In the genomic region with DNA sequence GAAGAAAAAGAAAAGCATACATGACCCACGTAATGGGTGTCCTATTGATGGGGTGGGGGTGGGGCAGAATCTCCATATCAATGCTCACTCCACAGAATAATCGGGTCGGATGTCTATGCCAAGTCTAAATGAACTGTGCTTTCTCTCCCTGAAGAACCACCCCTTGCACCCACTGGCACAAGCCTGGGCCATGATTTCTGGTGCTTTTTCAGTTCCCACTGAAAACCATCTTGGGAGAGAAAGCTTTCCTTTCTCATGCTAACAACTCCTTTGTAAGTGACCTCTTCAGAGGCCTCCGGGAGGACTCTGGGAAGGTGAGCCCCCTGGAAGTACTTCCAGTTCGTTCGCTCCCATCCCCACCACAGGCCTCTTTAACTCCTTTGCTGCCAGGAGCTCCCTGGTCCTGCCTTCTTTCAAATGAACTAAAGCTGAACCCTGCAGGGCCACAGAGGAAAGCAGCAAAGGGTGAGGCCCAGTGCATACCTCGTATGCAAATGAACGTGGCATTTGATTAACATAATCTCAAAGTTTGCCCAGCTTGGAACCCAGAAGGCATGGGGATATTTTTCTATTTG, we compare ENCODE assay signal across 8 mouse cellular contexts.
A peak's percentile ranks its signal among the peaks of the same experiment; 100 is the strongest.
DNase-seq lines count a peak whose midpoint lies in the region; ATAC-seq and TF ChIP-seq lines count a peak whose summit lies in the region.

No protein-coding gene starts in this region.

- 0 out of 2 replicates have a peak overlapping the region, but pooled peaks have one; percentile 23 for H3K4me2 ChIP-seq in heart, embryonic 11.5 days
- peak overlapping the region; percentile 35; the same call in 1 of the 2 replicates for H3K4me2 ChIP-seq in forebrain, embryonic 15.5 days (replicated peaks)

- intact Hi-C loops in heart, postnatal 36 days (cut with DNase I) = no loop called here

- H3K9me3 ChIP-seq in heart, embryonic 11.5 days (replicated peaks; ENCODE audit: control insufficient read depth, low read length) = no peaks in the 10 kb centered on the region
- no peaks in the 10 kb centered on the region for H3K9me3 ChIP-seq in ES-Bruce4 (replicated peaks; ENCODE audit: control insufficient read depth, insufficient read depth, low read length, poor library complexity, severe bottlenecking)
- H3K9me3 ChIP-seq in forebrain, embryonic 15.5 days = no peaks in the 10 kb centered on the region

- 11% methylated on average over 8 of the region's 8 CpGs for WGBS in heart, embryonic 11.5 days (ENCODE audit: insufficient replicate concordance)
- 2% methylated on average over 8 of the region's 8 CpGs for WGBS in forebrain, embryonic 15.5 days

- peaks cover 66% of the 10 kb centered on the region for H3K4me1 ChIP-seq in heart, embryonic 11.5 days (ENCODE audit: control insufficient read depth, insufficient read depth, low read length)
- H3K4me1 ChIP-seq in ES-Bruce4 (ENCODE audit: control insufficient read depth, insufficient read depth, low read length) = peaks cover 7% of the 10 kb centered on the region
- H3K4me1 ChIP-seq in forebrain, embryonic 15.5 days = peaks cover 92% of the 10 kb centered on the region

- H3K36me3 ChIP-seq in heart, embryonic 11.5 days (ENCODE audit: control insufficient read depth, insufficient read depth, low read length) = no peaks in the 10 kb centered on the region
- 0 out of 2 replicates have a peak, but pooled peaks cover 2% of the 10 kb centered on the region for H3K36me3 ChIP-seq in ES-Bruce4 (ENCODE audit: control insufficient read depth, insufficient read depth, low read length, poor library complexity, severe bottlenecking)
- H3K36me3 ChIP-seq in forebrain, embryonic 15.5 days = no peaks in the 10 kb centered on the region

- H3K4me3 ChIP-seq in heart, embryonic 11.5 days (ENCODE audit: low read depth, low read length) = no peak overlapping the region
- H3K4me3 ChIP-seq in ES-Bruce4 (ENCODE audit: low read depth, low read length) = no peak overlapping the region
- H3K4me3 ChIP-seq in forebrain, embryonic 15.5 days = no peak overlapping the region

- H3K27ac ChIP-seq in heart, embryonic 11.5 days (ENCODE audit: low read depth, low read length) = peak overlapping the region; percentile 79
- peak overlapping the region; percentile 93 for H3K27ac ChIP-seq in ES-Bruce4 (ENCODE audit: insufficient read depth, low read length)
- peak overlapping the region; percentile 87 for H3K27ac ChIP-seq in forebrain, embryonic 15.5 days (replicated peaks)

- no peak for ATAC-seq in heart, embryonic 11.5 days (replicated peaks; ENCODE audit: insufficient number of reproducible peaks, low FRiP score, low TSS enrichment)
- ATAC-seq in forebrain, embryonic 15.5 days (replicated peaks) = peak; percentile 81

- H3K9ac ChIP-seq in heart, embryonic 11.5 days (ENCODE audit: low read depth, low read length) = peak overlapping the region; percentile 28; the same call in 1 of the 2 replicates
- peak overlapping the region; percentile 64 for H3K9ac ChIP-seq in ES-Bruce4 (ENCODE audit: low read depth, poor library complexity, severe bottlenecking)
- H3K9ac ChIP-seq in forebrain, embryonic 15.5 days (replicated peaks) = no peak overlapping the region

- no peaks in the 10 kb centered on the region for H3K27me3 ChIP-seq in heart, embryonic 11.5 days (ENCODE audit: control insufficient read depth, insufficient read depth, low read length)
- no peaks in the 10 kb centered on the region for H3K27me3 ChIP-seq in ES-Bruce4 (ENCODE audit: control insufficient read depth, insufficient read depth, low read length, poor library complexity, severe bottlenecking)
- no peaks in the 10 kb centered on the region for H3K27me3 ChIP-seq in forebrain, embryonic 15.5 days

- DNase-seq in heart, postnatal 36 days = no peak
- DNase-seq in mesoderm, embryonic 11.5 days (ENCODE audit: low read depth, low spot score) = peak; percentile 74
- no peak for DNase-seq in thymus, postnatal 14 days
- no peak for DNase-seq in spleen, adult 18-20 months
- DNase-seq in right cerebral cortex, postnatal 25 days = no peak

- peak; percentile 92 for TF ChIP-seq EP300 in ES-Bruce4 (IDR thresholded peaks at IDR 0.05; ENCODE audit: insufficient read depth, low read depth, low read length)

- TF ChIP-seq POLR2A in ES-Bruce4 (IDR thresholded peaks at IDR 0.05; ENCODE audit: insufficient read depth, low read length) = no peak

- TF ChIP-seq CTCF in ES-Bruce4 (IDR thresholded peaks at IDR 0.05; ENCODE audit: low read depth, low read length) = no peak
